Mouse (Mus musculus) retina, postnatal 1 day (tissue): ENCODE data around the gene Gm1527.
A peak's percentile ranks its signal among the peaks of the same experiment; 100 is the strongest.
"Not testable (repeated sequence)": the region's sequence is repeated elsewhere in the genome, so short reads cannot be mapped to it uniquely, and the experiment has no call there.

ENCODE experiments used
- DNase-seq: peaks from one replicate; pipeline ENCODE4 v3.0.0-alpha.2; 2012

Gene Gm1527

DNA sequence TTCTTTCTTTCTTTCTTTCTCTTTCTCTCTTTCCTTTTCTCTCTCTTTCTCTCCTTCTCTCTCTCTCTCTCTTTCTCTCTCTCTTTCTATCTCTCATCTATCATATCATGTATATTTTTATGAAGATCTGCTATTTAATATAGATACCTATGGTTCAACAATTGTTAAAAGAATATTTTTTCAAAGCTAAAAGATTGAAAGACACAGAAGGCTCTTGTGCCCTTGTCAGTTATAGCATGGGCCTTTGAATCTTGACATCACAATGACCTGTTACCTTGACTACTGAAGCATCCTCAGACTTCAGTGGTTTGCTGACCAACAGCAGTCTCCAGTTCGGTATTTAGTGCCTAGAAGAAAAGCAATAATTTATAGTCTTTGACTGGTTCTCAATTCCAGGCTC, at the start of gene Gm1527:
Gm1527 (plus strand) TSS at position 301 of the 400 bp plus-strand sequence.
- DNase-seq, result no peak

- no peak for DNase-seq
Observed at GRCm38 (mm10) chr3:28843231-28843630, 49.2 kb upstream of the Gm1527 start.

GRCm38 (mm10) chr3:28847115-28847514, 45.3 kb upstream of the Gm1527 start:
- no peak for DNase-seq

DNA sequence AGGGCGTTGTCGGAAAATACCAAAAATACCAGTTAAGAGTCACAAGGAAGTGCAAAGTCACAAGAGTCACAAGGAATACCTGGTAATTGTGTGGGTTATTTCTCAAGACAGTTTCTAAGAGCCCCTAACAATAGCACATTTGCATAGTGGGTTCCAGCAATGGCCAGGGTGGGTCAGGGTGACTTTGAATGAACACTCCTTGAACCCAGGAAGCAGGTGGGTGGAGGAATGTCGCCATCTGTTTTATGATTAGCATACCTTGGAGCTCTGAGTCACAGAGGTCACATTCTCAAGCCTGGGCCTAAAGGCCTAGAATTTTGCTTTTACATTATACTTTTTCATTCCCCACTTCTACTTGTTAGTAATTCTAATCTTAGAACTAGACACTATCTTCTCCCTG, 40.2 kb upstream of the Gm1527 start:
- DNase-seq, result not testable (repeated sequence)

- not testable (repeated sequence) for DNase-seq
Observed at GRCm38 (mm10) chr3:28859630-28860392, 32.6 kb upstream of the Gm1527 start.

- not testable (repeated sequence) for DNase-seq
Observed at GRCm38 (mm10) chr3:28896966-28897365, 4.5 kb downstream of the Gm1527 start.

- DNase-seq, result no peak
Observed at GRCm38 (mm10) chr3:28965931-28966330, 73.5 kb downstream of the Gm1527 start.

DNA sequence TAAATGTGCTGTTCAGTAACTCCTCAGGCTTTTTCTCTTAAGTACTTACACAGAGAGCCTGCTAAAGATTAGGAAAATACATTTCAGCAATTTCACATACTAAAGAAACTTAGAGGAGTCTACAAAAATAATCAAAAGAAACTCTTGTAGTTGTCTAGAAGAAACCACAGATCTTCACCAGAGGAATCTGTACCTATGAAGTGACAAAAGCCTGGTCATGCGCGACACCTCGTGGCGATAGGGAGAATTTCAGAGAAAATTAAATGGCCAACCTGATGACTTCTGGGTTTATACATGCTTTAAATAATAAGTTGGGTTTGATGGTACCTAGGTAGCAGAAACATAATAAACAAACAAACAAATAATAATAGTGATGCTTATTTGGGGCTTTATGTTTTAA, 76.4 kb downstream of the Gm1527 start:
- peak; percentile 66 for DNase-seq
